Mouse (Mus musculus): ENCODE data around the gene Swap70. TPM values are rescaled to one million over a fixed set of nuclear protein-coding genes. Genes with fewer than 3 reads are reported as not detected.

Gene Swap70
- total RNA-seq, 2 experiments from 2014 or later: 11.0 to 13.0 TPM

GRCm38 (mm10) chr7:110289647-110290046 lies 68.1 kb downstream of the Swap70 start:
- intact Hi-C loops (cut with DNase I): loop anchor here (5.0 kb wide), 2 partner anchors 258 to 513 kb away; no protein-coding TSS in a partner anchor
- no peak for DNase-seq (ENCODE audit: low spot score in 2 of 2)

GRCm38 (mm10) chr7:110296889-110297603 lies 75.5 kb downstream of the Swap70 start:
- intact Hi-C loops (cut with DNase I): no loop called here
- no peak for DNase-seq (ENCODE audit: low spot score in 2 of 2)

GRCm38 (mm10) chr7:110297611-110298010 lies 76.1 kb downstream of the Swap70 start:
- intact Hi-C loops (cut with DNase I): no loop called here

GRCm38 (mm10) chr7:110298090-110298489 lies 76.6 kb downstream of the Swap70 start:
- intact Hi-C loops (cut with DNase I): no loop called here
- DNase-seq (ENCODE audit: low spot score in 2 of 2): no peak

More at GRCm38 (mm10) chr7:110297611-110298010, 76.1 kb downstream of the Swap70 start:
- no peak for DNase-seq (ENCODE audit: low spot score in 2 of 2)

GRCm38 (mm10) chr7:110298739-110299410 lies 77.4 kb downstream of the Swap70 start:
- no peak for DNase-seq (ENCODE audit: low spot score in 2 of 2)
- intact Hi-C loops (cut with DNase I): no loop called here

GRCm38 (mm10) chr7:110302886-110303285 lies 81.4 kb downstream of the Swap70 start:
- DNase-seq (ENCODE audit: low spot score in 2 of 2): no peak
- intact Hi-C loops (cut with DNase I): no loop called here

GRCm38 (mm10) chr7:110305486-110305885 lies 84.0 kb downstream of the Swap70 start:
- intact Hi-C loops (cut with DNase I): no loop called here
- DNase-seq (ENCODE audit: low spot score in 2 of 2): no peak

GRCm38 (mm10) chr7:110306281-110306680 lies 84.8 kb downstream of the Swap70 start:
- intact Hi-C loops (cut with DNase I): no loop called here
- no peak for DNase-seq (ENCODE audit: low spot score in 2 of 2)

GRCm38 (mm10) chr7:110307741-110308140 lies 86.2 kb downstream of the Swap70 start:
- intact Hi-C loops (cut with DNase I): no loop called here
- no peak for DNase-seq (ENCODE audit: low spot score in 2 of 2)

- intact Hi-C loops (cut with DNase I): no loop called here
These were observed 87.7 kb downstream of the Swap70 start for GRCm38 (mm10) chr7:110309246-110309645.

GRCm38 (mm10) chr7:110313392-110314055 lies 92.0 kb downstream of the Swap70 start:
- peak in 1 of 2 experiments; percentile 8 for DNase-seq (ENCODE audit: low spot score in 2 of 2)
- intact Hi-C loops (cut with DNase I): no loop called here

More at GRCm38 (mm10) chr7:110309246-110309645, 87.7 kb downstream of the Swap70 start:
- DNase-seq (ENCODE audit: low spot score in 2 of 2): no peak

GRCm38 (mm10) chr7:110314401-110314890 lies 92.9 kb downstream of the Swap70 start:
- no peak for DNase-seq (ENCODE audit: low spot score in 2 of 2)
- intact Hi-C loops (cut with DNase I): no loop called here

- no peak for DNase-seq (ENCODE audit: low spot score in 2 of 2)
- intact Hi-C loops (cut with DNase I): no loop called here
These were observed 93.8 kb downstream of the Swap70 start for GRCm38 (mm10) chr7:110315352-110315751.

- intact Hi-C loops (cut with DNase I): no loop called here
These were observed 95.9 kb downstream of the Swap70 start for GRCm38 (mm10) chr7:110317412-110317811.

GRCm38 (mm10) chr7:110318971-110319519 lies 97.5 kb downstream of the Swap70 start:
- intact Hi-C loops (cut with DNase I): no loop called here

More at GRCm38 (mm10) chr7:110317412-110317811, 95.9 kb downstream of the Swap70 start:
- DNase-seq (ENCODE audit: low spot score in 2 of 2): no peak

GRCm38 (mm10) chr7:110321106-110321505 lies 99.6 kb downstream of the Swap70 start:
- intact Hi-C loops (cut with DNase I): no loop called here
- no peak for DNase-seq (ENCODE audit: low spot score in 2 of 2)

More at GRCm38 (mm10) chr7:110318971-110319519, 97.5 kb downstream of the Swap70 start:
- DNase-seq (ENCODE audit: low spot score in 2 of 2): no peak

- intact Hi-C loops (cut with DNase I): no loop called here
- no peak for DNase-seq (ENCODE audit: low spot score in 2 of 2)
These were observed 103.3 kb downstream of the Swap70 start for GRCm38 (mm10) chr7:110324852-110325251.

- no peak for DNase-seq (ENCODE audit: low spot score in 2 of 2)
- intact Hi-C loops (cut with DNase I): no loop called here
These were observed 104.0 kb downstream of the Swap70 start for GRCm38 (mm10) chr7:110325381-110326110.

Data from left cerebral cortex, postnatal 25 days (tissue).